Mouse (Mus musculus) embryonic facial prominence, embryonic 12.5 days (tissue): ENCODE measurements at regions not wholly inside any gene's neighbourhood (a gene's known extent, or its start where the extent isn't known, plus 50 kb on each side); places are given as distances from the start of the nearest gene placed in this dataset.

Source experiments
- ATAC-seq: fragments of 200-750 bp; cut with Nextera tagmentation; 2 replicates; pipeline ENCODE4 v1.8.0; 2017; ENCODE audit not compliant: insufficient number of reproducible peaks, insufficient read depth, low FRiP score, low TSS enrichment
- H3K27ac ChIP-seq: fragments of 300-500 bp; sonication (generic); 2 replicates; pipeline ENCODE4 v1.5.1; 2016; ENCODE audit warnings: mild to moderate bottlenecking
- H3K27me3 ChIP-seq: fragments of 300-500 bp; sonication (generic); 2 replicates; pipeline ENCODE4 v1.6.1; 2016; ENCODE audit warnings: mild to moderate bottlenecking, moderate library complexity
- H3K36me3 ChIP-seq: fragments of 300-500 bp; sonication (generic); 2 replicates; pipeline ENCODE4 v1.6.1; 2016; ENCODE audit warnings: mild to moderate bottlenecking
- H3K4me1 ChIP-seq: fragments of 300-500 bp; sonication (generic); 2 replicates; pipeline ENCODE4 v1.6.1; 2016
- H3K4me2 ChIP-seq: fragments of 300-500 bp; sonication (generic); replicated peaks from 2 replicates; pipeline ENCODE4 v1.6.1; 2016; ENCODE audit warnings: mild to moderate bottlenecking, moderate library complexity
- H3K4me3 ChIP-seq: fragments of 300-500 bp; sonication (generic); 2 replicates; pipeline ENCODE4 v1.5.1; 2016; ENCODE audit warnings: mild to moderate bottlenecking
- H3K9ac ChIP-seq: fragments of 300-500 bp; sonication (generic); 2 replicates; pipeline ENCODE4 v1.6.1; 2016; ENCODE audit warnings: mild to moderate bottlenecking, moderate library complexity
- H3K9me3 ChIP-seq: fragments of 300-500 bp; sonication (generic); 2 replicates; pipeline ENCODE4 v1.6.1; 2016; ENCODE audit warnings: mild to moderate bottlenecking, moderate library complexity
- WGBS: fragments of 180-500 bp; shearing (Covaris S2); methylation state at CpG from one replicate; pipeline ENCODE4 v1.1.7; 2016; 5-methylcytosine and 5-hydroxymethylcytosine counted together

GRCm38 (mm10) chrX:99340223-99340622 lies 130.8 kb downstream of the Pja1 start:
- H3K4me1 ChIP-seq = peaks cover 16% of the 10 kb centered on the region; the same call in 1 of the 2 replicates
- 0 out of 2 replicates have a peak, but pooled peaks cover 18% of the 10 kb centered on the region for H3K27me3 ChIP-seq
- H3K4me2 ChIP-seq = no peak overlapping the region
- ATAC-seq = no peak
- no peaks in the 10 kb centered on the region for H3K9me3 ChIP-seq
- 0 out of 2 replicates have a peak overlapping the region, but pooled peaks have one; percentile 65 for H3K27ac ChIP-seq
- 88% methylated on average over 6 of the region's 6 CpGs for WGBS
- no peak overlapping the region for H3K4me3 ChIP-seq
- H3K9ac ChIP-seq = no peak overlapping the region
- H3K36me3 ChIP-seq = no peaks in the 10 kb centered on the region

- ATAC-seq = peak; percentile 56
- Histone ChIP-seq H3K27ac (peak overlapping the region; percentile 65; the same call in 1 of the 2 replicates), H3K27me3 (0 out of 2 replicates have a peak, but pooled peaks cover 18% of the 10 kb centered on the region), H3K4me3 (no peak overlapping the region), H3K36me3 (no peaks in the 10 kb centered on the region), H3K4me2 (0 out of 2 replicates have a peak overlapping the region, but pooled peaks have one; percentile 7), H3K9me3 (no peaks in the 10 kb centered on the region), H3K4me1 (peaks cover 16% of the 10 kb centered on the region; the same call in 1 of the 2 replicates), H3K9ac (no peak overlapping the region)
- WGBS = 15% methylated on average over 9 of the region's 9 CpGs
Measured at GRCm38 (mm10) chrX:99339081-99339876, 131.8 kb downstream of the Pja1 start.

GRCm38 (mm10) chrX:99336616-99337553 lies 134.2 kb downstream of the Pja1 start:
- Histone ChIP-seq H3K27ac (peak overlapping the region; percentile 42; the same call in 1 of the 2 replicates), H3K9ac (no peak overlapping the region), H3K4me1 (peaks cover 16% of the 10 kb centered on the region; the same call in 1 of the 2 replicates), H3K4me3 (no peak overlapping the region), H3K9me3 (no peaks in the 10 kb centered on the region), H3K36me3 (no peaks in the 10 kb centered on the region), H3K27me3 (peaks cover 21% of the 10 kb centered on the region; the same call in 1 of the 2 replicates), H3K4me2 (no peak overlapping the region)
- ATAC-seq = no peak
- 45% methylated on average over 8 of the region's 8 CpGs for WGBS

GRCm38 (mm10) chrX:99335886-99336589 lies 135.0 kb downstream of the Pja1 start:
- ATAC-seq = no peak
- Histone ChIP-seq H3K9ac (no peak overlapping the region), H3K27ac (0 out of 2 replicates have a peak overlapping the region, but pooled peaks have one; percentile 42), H3K4me3 (no peak overlapping the region), H3K9me3 (no peaks in the 10 kb centered on the region), H3K27me3 (peaks cover 25% of the 10 kb centered on the region; the same call in 1 of the 2 replicates), H3K36me3 (no peaks in the 10 kb centered on the region), H3K4me2 (no peak overlapping the region), H3K4me1 (peaks cover 16% of the 10 kb centered on the region; the same call in 1 of the 2 replicates)
- 40% methylated on average over 8 of the region's 8 CpGs for WGBS

- no peak overlapping the region for H3K9ac ChIP-seq
- no peak overlapping the region for H3K4me2 ChIP-seq
- H3K27ac ChIP-seq = no peak overlapping the region
- no peaks in the 10 kb centered on the region for H3K9me3 ChIP-seq
- ATAC-seq = no peak
- no peak overlapping the region for H3K4me3 ChIP-seq
- WGBS = 56% methylated on average over 4 of the region's 4 CpGs
- no peaks in the 10 kb centered on the region for H3K36me3 ChIP-seq
- peaks cover 10% of the 10 kb centered on the region; the same call in 1 of the 2 replicates for H3K4me1 ChIP-seq
- peaks cover 24% of the 10 kb centered on the region for H3K27me3 ChIP-seq
Measured at GRCm38 (mm10) chrX:99332457-99332770, 138.7 kb downstream of the Pja1 start.

- no peak overlapping the region for H3K27ac ChIP-seq
Measured at GRCm38 (mm10) chrX:99331764-99332456, 139.2 kb downstream of the Pja1 start.

GRCm38 (mm10) chrX:99330386-99330785 lies 140.7 kb downstream of the Pja1 start:
- no peaks in the 10 kb centered on the region for H3K36me3 ChIP-seq
- no peak for ATAC-seq
- H3K4me2 ChIP-seq = no peak overlapping the region
- no peak overlapping the region for H3K27ac ChIP-seq
- no peak overlapping the region for H3K9ac ChIP-seq
- H3K4me1 ChIP-seq = 0 out of 2 replicates have a peak, but pooled peaks cover 8% of the 10 kb centered on the region
- 92% methylated on average over 8 of the region's 8 CpGs for WGBS
- no peak overlapping the region for H3K4me3 ChIP-seq
- H3K27me3 ChIP-seq = peaks cover 22% of the 10 kb centered on the region
- no peaks in the 10 kb centered on the region for H3K9me3 ChIP-seq

More at GRCm38 (mm10) chrX:99331764-99332456, 139.2 kb downstream of the Pja1 start:
- H3K4me3 ChIP-seq = no peak overlapping the region
- no peaks in the 10 kb centered on the region for H3K36me3 ChIP-seq
- H3K9me3 ChIP-seq = no peaks in the 10 kb centered on the region
- H3K9ac ChIP-seq = no peak overlapping the region
- peaks cover 5% of the 10 kb centered on the region; the same call in 1 of the 2 replicates for H3K4me1 ChIP-seq
- 58% methylated on average over 9 of the region's 9 CpGs for WGBS
- peaks cover 24% of the 10 kb centered on the region for H3K27me3 ChIP-seq
- H3K4me2 ChIP-seq = no peak overlapping the region
- no peak for ATAC-seq

GRCm38 (mm10) chrX:99328576-99328975 lies 142.5 kb downstream of the Pja1 start:
- H3K36me3 ChIP-seq = no peaks in the 10 kb centered on the region
- H3K27ac ChIP-seq = no peak overlapping the region
- 0 out of 2 replicates have a peak, but pooled peaks cover 10% of the 10 kb centered on the region for H3K4me1 ChIP-seq
- H3K9ac ChIP-seq = no peak overlapping the region
- H3K27me3 ChIP-seq = peaks cover 34% of the 10 kb centered on the region
- H3K4me2 ChIP-seq = no peak overlapping the region
- no peaks in the 10 kb centered on the region for H3K9me3 ChIP-seq
- WGBS = 69% methylated on average over 4 of the region's 4 CpGs
- H3K4me3 ChIP-seq = no peak overlapping the region
- ATAC-seq = no peak

- WGBS = 43% methylated on average over 7 of the region's 7 CpGs
- ATAC-seq = peak; percentile 37; the same call in 1 of the 2 replicates
- no peak overlapping the region for H3K4me3 ChIP-seq
- no peaks in the 10 kb centered on the region for H3K36me3 ChIP-seq
- H3K9ac ChIP-seq = no peak overlapping the region
- H3K27me3 ChIP-seq = peaks cover 42% of the 10 kb centered on the region
- H3K9me3 ChIP-seq = no peaks in the 10 kb centered on the region
- H3K27ac ChIP-seq = peak overlapping the region; percentile 57; the same call in 1 of the 2 replicates
- 0 out of 2 replicates have a peak, but pooled peaks cover 10% of the 10 kb centered on the region for H3K4me1 ChIP-seq
- no peak overlapping the region for H3K4me2 ChIP-seq
Measured at GRCm38 (mm10) chrX:99326167-99326566, 144.9 kb downstream of the Pja1 start.

GRCm38 (mm10) chrX:99325460-99325859 lies 145.6 kb downstream of the Pja1 start:
- Histone ChIP-seq H3K9ac (no peak overlapping the region), H3K4me1 (0 out of 2 replicates have a peak, but pooled peaks cover 10% of the 10 kb centered on the region), H3K36me3 (no peaks in the 10 kb centered on the region), H3K4me2 (no peak overlapping the region), H3K27me3 (peaks cover 44% of the 10 kb centered on the region), H3K4me3 (no peak overlapping the region), H3K27ac (peak overlapping the region; percentile 70), H3K9me3 (no peaks in the 10 kb centered on the region)
- WGBS = 53% methylated on average over 8 of the region's 8 CpGs
- ATAC-seq = no peak
